Mouse (Mus musculus): ENCODE results near the gene Aadacl2. TPM values are rescaled to one million over a fixed set of nuclear protein-coding genes. Genes with fewer than 3 reads are reported as not detected.

Aadacl2 gene
- polyA plus RNA-seq, 1 experiment from 2014 or later, result not detected

DNA sequence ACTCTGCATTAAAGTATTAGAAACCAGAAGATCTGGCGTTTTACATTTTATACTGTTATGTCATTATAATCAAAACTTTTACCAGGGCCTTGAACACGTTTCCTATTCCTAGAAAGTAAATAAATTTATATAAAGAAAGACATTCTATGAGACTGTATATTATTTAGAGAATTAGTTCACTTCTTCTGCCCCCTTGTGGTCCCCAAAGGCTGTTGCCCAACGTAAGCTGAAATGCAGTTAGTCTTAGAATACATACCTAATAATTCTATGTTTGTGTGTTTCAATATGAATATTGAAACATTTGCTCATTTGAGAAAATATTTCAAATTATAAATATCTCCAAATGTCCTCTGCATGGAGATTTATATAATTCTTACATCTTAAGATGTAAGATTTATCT, 49.9 kb downstream of the Aadacl2 start:
- no peak overlapping the region for H3K4me3 ChIP-seq (ENCODE audit: low read length)
- no peaks in the 10 kb centered on the region for H3K36me3 ChIP-seq (ENCODE audit: control insufficient read depth, insufficient read depth, low read length)
- H3K27ac ChIP-seq (ENCODE audit: low read depth, low read length), result no peak overlapping the region
- H3K4me2 ChIP-seq (replicated peaks; ENCODE audit: low read depth, low read length), result no peak overlapping the region
- H3K27me3 ChIP-seq (ENCODE audit: control insufficient read depth, insufficient read depth, low read length), result no peaks in the 10 kb centered on the region
- no peaks in the 10 kb centered on the region for H3K9me3 ChIP-seq (ENCODE audit: control insufficient read depth, low read length)
- no peak for ATAC-seq (ENCODE audit: low FRiP score, low TSS enrichment)
- no peak overlapping the region for H3K9ac ChIP-seq (ENCODE audit: low read depth, low read length)
- WGBS, result 27% methylated on average over 3 of the region's 3 CpGs
- H3K4me1 ChIP-seq (ENCODE audit: control insufficient read depth, insufficient read depth, low read length), result no peaks in the 10 kb centered on the region

DNA sequence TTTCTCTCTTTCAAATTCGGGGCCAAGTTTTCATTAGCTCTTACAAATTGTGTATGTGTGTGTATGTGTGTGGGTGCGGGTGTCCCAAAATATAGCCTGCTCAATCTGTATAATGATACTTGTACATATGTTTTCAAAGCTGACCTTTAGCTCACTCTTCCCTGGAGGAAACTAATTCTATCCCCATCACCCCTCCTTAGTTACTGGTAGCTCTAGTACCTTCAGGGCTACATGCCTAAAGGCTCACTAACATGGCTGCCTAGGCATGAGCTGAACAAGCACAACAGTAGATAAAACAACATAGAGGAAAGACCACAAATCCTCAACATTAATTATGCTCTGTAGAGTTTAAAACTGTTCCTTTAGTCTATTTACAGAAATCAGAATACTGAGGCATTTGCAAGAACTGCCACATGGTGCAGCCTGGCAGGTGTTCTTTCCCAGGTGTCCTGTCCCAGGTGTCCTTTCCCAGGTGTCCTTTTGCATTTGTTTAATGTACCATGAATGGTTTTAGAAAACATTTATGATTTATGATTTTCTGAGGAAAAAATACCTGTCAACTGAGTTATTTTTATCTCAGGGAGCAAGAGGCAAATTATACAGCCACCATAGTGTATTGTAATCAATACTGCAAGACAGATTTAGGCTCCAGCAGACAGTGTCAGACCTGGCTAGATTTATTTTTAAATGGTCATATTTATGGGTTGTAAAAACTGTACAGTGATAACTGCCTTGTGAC, 50.7 kb downstream of the Aadacl2 start:
- no peak overlapping the region for H3K4me3 ChIP-seq (ENCODE audit: low read length)
- no peak overlapping the region for H3K27ac ChIP-seq (ENCODE audit: low read depth, low read length)
- no peaks in the 10 kb centered on the region for H3K36me3 ChIP-seq (ENCODE audit: control insufficient read depth, insufficient read depth, low read length)
- ATAC-seq (ENCODE audit: low FRiP score, low TSS enrichment), result no peak
- no peak overlapping the region for H3K4me2 ChIP-seq (replicated peaks; ENCODE audit: low read depth, low read length)
- H3K27me3 ChIP-seq (ENCODE audit: control insufficient read depth, insufficient read depth, low read length), result no peaks in the 10 kb centered on the region
- no peaks in the 10 kb centered on the region for H3K4me1 ChIP-seq (ENCODE audit: control insufficient read depth, insufficient read depth, low read length)
- 82% methylated on average over 2 of the region's 2 CpGs for WGBS
- H3K9me3 ChIP-seq (ENCODE audit: control insufficient read depth, low read length), result no peaks in the 10 kb centered on the region
- no peak overlapping the region for H3K9ac ChIP-seq (ENCODE audit: low read depth, low read length)

DNA sequence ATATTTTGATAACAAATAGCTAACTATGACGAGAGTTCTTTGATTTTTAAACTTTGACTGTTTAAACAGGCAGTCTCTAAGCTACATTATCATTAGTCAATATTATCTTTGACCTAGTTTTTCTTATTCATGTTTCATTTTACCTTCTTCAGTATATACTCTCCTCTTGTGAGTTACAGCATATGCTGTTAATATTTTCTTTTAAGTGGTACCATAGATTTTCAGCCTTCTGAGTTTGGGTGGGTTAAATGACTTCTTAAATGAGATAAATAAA, 51.2 kb downstream of the Aadacl2 start:
- H3K4me3 ChIP-seq (ENCODE audit: low read length), result no peak overlapping the region
- H3K27me3 ChIP-seq (ENCODE audit: control insufficient read depth, insufficient read depth, low read length), result no peaks in the 10 kb centered on the region
- H3K9ac ChIP-seq (ENCODE audit: low read depth, low read length), result no peak overlapping the region
- no peak overlapping the region for H3K27ac ChIP-seq (ENCODE audit: low read depth, low read length)
- no peaks in the 10 kb centered on the region for H3K9me3 ChIP-seq (ENCODE audit: control insufficient read depth, low read length)
- no peak for ATAC-seq (ENCODE audit: low FRiP score, low TSS enrichment)
- WGBS, result 58% methylated on average over 1 of the region's 1 CpGs
- H3K4me1 ChIP-seq (ENCODE audit: control insufficient read depth, insufficient read depth, low read length), result no peaks in the 10 kb centered on the region
- H3K4me2 ChIP-seq (replicated peaks; ENCODE audit: low read depth, low read length), result no peak overlapping the region
- H3K36me3 ChIP-seq (ENCODE audit: control insufficient read depth, insufficient read depth, low read length), result no peaks in the 10 kb centered on the region

Other genes starting within 250 kb of the Aadacl2 start
- not detected in 2 replicates for gene Gm8298, start 145.7 kb upstream of the Aadacl2 start, polyA plus RNA-seq (2014; fragmentation: Nextera tagmentation; extraction: Ambion mirVana)
- not detected in 2 replicates for gene C130079G13Rik, start 81.5 kb upstream of the Aadacl2 start, polyA plus RNA-seq (2014; fragmentation: Nextera tagmentation; extraction: Ambion mirVana)
- 9.5 and 9.8 TPM in 2 replicates for gene Aadac, start 19.0 kb downstream of the Aadacl2 start, polyA plus RNA-seq (2014; fragmentation: Nextera tagmentation; extraction: Ambion mirVana)
- 1.4 and 1.8 TPM in 2 replicates for gene Sucnr1, start 75.1 kb downstream of the Aadacl2 start, polyA plus RNA-seq (2014; fragmentation: Nextera tagmentation; extraction: Ambion mirVana)